Mouse (Mus musculus): ENCODE results near the gene Ak2.

DNA sequence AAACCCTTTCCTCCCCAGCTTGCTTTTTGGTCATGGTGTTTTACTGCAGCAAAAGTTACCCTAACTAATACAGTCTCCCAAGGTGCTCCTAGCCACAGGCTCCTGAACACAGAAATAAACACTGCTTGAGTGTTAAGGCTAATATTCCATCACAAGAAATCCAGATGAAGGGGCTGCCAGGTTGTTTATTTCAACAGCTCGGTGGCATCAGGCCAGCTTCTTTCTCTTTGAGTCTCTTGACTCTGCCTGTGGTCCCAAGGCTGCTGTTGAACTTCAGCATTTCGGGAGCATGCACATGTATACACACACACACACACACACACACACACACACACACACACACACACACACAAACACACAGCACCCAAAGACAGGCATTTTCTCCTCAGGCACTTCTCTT lies 8.6 kb upstream of the Ak2 start:
- TF ChIP-seq CTCF (IDR thresholded peaks at IDR 0.05; ENCODE audit: low read depth), result no peak
- TF ChIP-seq EP300 (IDR thresholded peaks at IDR 0.05; ENCODE audit: low read depth), result no peak
